Mouse (Mus musculus) thymus, adult 2 months (tissue): ENCODE measurements around the gene Gm45021.

ENCODE experiments used
- CTCF ChIP-seq: fragments of 200-500 bp; IDR thresholded peaks from 2 replicates; pipeline ENCODE4 v1.5.1; 2012; ENCODE audit warnings: mild to moderate bottlenecking, control low read depth, low read length, moderate library complexity, borderline replicate concordance; ENCODE audit not compliant: control insufficient read depth, poor library complexity, insufficient read depth; ENCODE audit errors: extremely low read depth
- POLR2A ChIP-seq: fragments of 200-500 bp; IDR thresholded peaks from 2 replicates; pipeline ENCODE4 v1.6.1; 2012; ENCODE audit warnings: mild to moderate bottlenecking, low read length, control low read depth, moderate library complexity; ENCODE audit not compliant: control insufficient read depth, poor library complexity, insufficient read depth; ENCODE audit errors: extremely low read depth

- no peak for TF ChIP-seq POLR2A
- TF ChIP-seq CTCF = no peak
Observed at GRCm38 (mm10) chr6:48658721-48659120, 69.3 kb downstream of the Gm45021 start.
